Mouse (Mus musculus) heart, embryonic 14.5 days (tissue): ENCODE measurements around the gene Relt. TPM values are rescaled to one million over a fixed set of nuclear protein-coding genes. Genes with fewer than 3 reads are reported as not detected.

Experiments used
- ATAC-seq: fragments of 200-750 bp; cut with Nextera tagmentation; 2 replicates; pipeline ENCODE4 v1.8.0; 2017; ENCODE audit warnings: low read depth, moderate TSS enrichment; ENCODE audit not compliant: insufficient number of reproducible peaks, insufficient read depth, low FRiP score
- H3K27ac ChIP-seq, 2 experiments: fragments of 200-500 bp in 1 of 2; fragments of 300-500 bp in 1 of 2; sonication (generic) in 1 of 2; replicated peaks in 1 of 2; 2 replicates each; pipeline ENCODE4 v1.5.1; 2012 to 2014; ENCODE audit warnings: low read depth in 2 of 2, low read length in 2 of 2, control low read depth in 1 of 2, mild to moderate bottlenecking in 1 of 2, mixed read lengths in 1 of 2; ENCODE audit not compliant: control insufficient read depth in 1 of 2, insufficient read depth in 1 of 2
- H3K27me3 ChIP-seq: fragments of 300-500 bp; sonication (generic); 2 replicates; pipeline ENCODE4 v1.6.1; 2014; ENCODE audit warnings: mild to moderate bottlenecking, low read length, control low read depth; ENCODE audit not compliant: control insufficient read depth, insufficient read depth
- H3K36me3 ChIP-seq: fragments of 300-500 bp; sonication (generic); 2 replicates; pipeline ENCODE4 v1.6.1; 2014; ENCODE audit warnings: mild to moderate bottlenecking, control low read depth, low read length, mixed read lengths; ENCODE audit not compliant: control insufficient read depth, insufficient read depth
- H3K4me1 ChIP-seq, 2 experiments: fragments of 200-500 bp in 1 of 2; fragments of 300-500 bp in 1 of 2; sonication (generic) in 1 of 2; 2 replicates each; pipeline ENCODE4 v1.6.1; 2012 to 2014; ENCODE audit warnings: low read length in 2 of 2, control low read depth in 1 of 2, mixed read lengths in 1 of 2; ENCODE audit not compliant: control insufficient read depth in 2 of 2, insufficient read depth in 2 of 2
- H3K4me2 ChIP-seq: fragments of 300-500 bp; sonication (generic); 2 replicates; pipeline ENCODE4 v1.6.1; 2014; ENCODE audit warnings: mild to moderate bottlenecking, low read length
- H3K4me3 ChIP-seq, 2 experiments: fragments of 200-500 bp in 1 of 2; fragments of 300-500 bp in 1 of 2; sonication (generic) in 1 of 2; 2 replicates each; pipeline ENCODE4 v1.5.1; 2012 to 2014; ENCODE audit warnings: low read length in 2 of 2, mild to moderate bottlenecking in 2 of 2, control low read depth in 1 of 2, low read depth in 1 of 2, moderate library complexity in 1 of 2; ENCODE audit not compliant: control insufficient read depth in 1 of 2, insufficient read depth in 1 of 2
- H3K9ac ChIP-seq: fragments of 300-500 bp; sonication (generic); 2 replicates; pipeline ENCODE4 v1.6.1; 2014; ENCODE audit warnings: mild to moderate bottlenecking, low read length
- H3K9me3 ChIP-seq: fragments of 300-500 bp; sonication (generic); 2 replicates; pipeline ENCODE4 v1.6.1; 2016; ENCODE audit warnings: low read length, control low read depth; ENCODE audit not compliant: control insufficient read depth
- WGBS: fragments of 180-500 bp; shearing (Covaris S2); extraction: QIAGEN DNeasy Blood & Tissue Kit; methylation state at CpG from one replicate; pipeline ENCODE4 v1.1.7; 2014; 5-methylcytosine and 5-hydroxymethylcytosine counted together
- polyA plus RNA-seq: library from polyadenylated mRNA; unstranded; fragments of >200 nt; fragmentation: Nextera tagmentation; extraction: Ambion mirVana; gene quantifications from 2 replicates; pipeline ENCODE4 v1.2.1, GENCODE M21; 2014

Relt gene
- polyA plus RNA-seq, 1 experiment from 2014 or later = 1.2 TPM

GRCm38 (mm10) chr7:100862353-100862752, 893 bp downstream of the Relt start:
- no peak overlapping the region; a peak in 1 of 4 replicates for H3K27ac ChIP-seq
- peak overlapping the region; percentile 79 for H3K9ac ChIP-seq
- ATAC-seq = no peak
- WGBS = 12% methylated on average over 4 of the region's 4 CpGs
- H3K4me1 ChIP-seq = peaks cover 23 to 30% of the 10 kb centered on the region in 2 experiments
- H3K4me2 ChIP-seq = peak overlapping the region; percentile 97
- no peaks in the 10 kb centered on the region for H3K27me3 ChIP-seq
- peak overlapping the region; percentile 64 to 90 for H3K4me3 ChIP-seq
- H3K9me3 ChIP-seq = no peaks in the 10 kb centered on the region
- H3K36me3 ChIP-seq = no peaks in the 10 kb centered on the region

- H3K9me3 ChIP-seq = no peaks in the 10 kb centered on the region
- ATAC-seq = no peak
- H3K27ac ChIP-seq = no peak overlapping the region
Measured at GRCm38 (mm10) chr7:100861209-100861608, 2.0 kb downstream of the Relt start.

DNA sequence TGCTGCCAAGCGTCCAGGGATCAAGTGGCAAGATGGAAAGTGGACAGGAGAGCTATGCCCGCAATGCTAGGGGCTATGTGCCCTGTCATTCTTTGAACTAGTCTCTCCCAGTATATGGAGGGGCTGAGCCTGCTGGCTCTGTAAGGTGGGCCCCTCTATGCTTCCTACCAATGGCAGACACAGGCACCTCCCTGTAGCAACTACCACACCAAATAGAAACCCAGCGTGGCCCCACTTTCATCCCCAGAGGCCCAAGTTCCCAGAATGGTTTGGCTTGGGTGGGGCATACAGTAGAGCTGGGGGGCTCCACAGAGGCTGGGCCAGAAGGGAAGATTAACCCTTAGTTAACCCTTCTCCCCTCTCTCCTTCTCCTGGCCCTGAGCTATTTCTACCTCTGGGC, 2.8 kb downstream of the Relt start:
- H3K4me2 ChIP-seq = no peak overlapping the region
- H3K4me1 ChIP-seq = peaks cover 28 to 37% of the 10 kb centered on the region in 2 experiments
- H3K27me3 ChIP-seq = no peaks in the 10 kb centered on the region
- H3K27ac ChIP-seq = no peak overlapping the region
- H3K4me3 ChIP-seq = no peak overlapping the region
- no peaks in the 10 kb centered on the region for H3K9me3 ChIP-seq
- no peak for ATAC-seq
- H3K36me3 ChIP-seq = no peaks in the 10 kb centered on the region
- H3K9ac ChIP-seq = no peak overlapping the region
- 70% methylated on average over 3 of the region's 3 CpGs for WGBS

More at GRCm38 (mm10) chr7:100861209-100861608, 2.0 kb downstream of the Relt start:
- no peak overlapping the region for H3K4me3 ChIP-seq
- 83% methylated on average over 5 of the region's 5 CpGs for WGBS
- H3K27me3 ChIP-seq = no peaks in the 10 kb centered on the region
- H3K4me1 ChIP-seq = peaks cover 23 to 30% of the 10 kb centered on the region in 2 experiments
- no peak overlapping the region for H3K9ac ChIP-seq
- H3K36me3 ChIP-seq = no peaks in the 10 kb centered on the region
- H3K4me2 ChIP-seq = no peak overlapping the region

DNA sequence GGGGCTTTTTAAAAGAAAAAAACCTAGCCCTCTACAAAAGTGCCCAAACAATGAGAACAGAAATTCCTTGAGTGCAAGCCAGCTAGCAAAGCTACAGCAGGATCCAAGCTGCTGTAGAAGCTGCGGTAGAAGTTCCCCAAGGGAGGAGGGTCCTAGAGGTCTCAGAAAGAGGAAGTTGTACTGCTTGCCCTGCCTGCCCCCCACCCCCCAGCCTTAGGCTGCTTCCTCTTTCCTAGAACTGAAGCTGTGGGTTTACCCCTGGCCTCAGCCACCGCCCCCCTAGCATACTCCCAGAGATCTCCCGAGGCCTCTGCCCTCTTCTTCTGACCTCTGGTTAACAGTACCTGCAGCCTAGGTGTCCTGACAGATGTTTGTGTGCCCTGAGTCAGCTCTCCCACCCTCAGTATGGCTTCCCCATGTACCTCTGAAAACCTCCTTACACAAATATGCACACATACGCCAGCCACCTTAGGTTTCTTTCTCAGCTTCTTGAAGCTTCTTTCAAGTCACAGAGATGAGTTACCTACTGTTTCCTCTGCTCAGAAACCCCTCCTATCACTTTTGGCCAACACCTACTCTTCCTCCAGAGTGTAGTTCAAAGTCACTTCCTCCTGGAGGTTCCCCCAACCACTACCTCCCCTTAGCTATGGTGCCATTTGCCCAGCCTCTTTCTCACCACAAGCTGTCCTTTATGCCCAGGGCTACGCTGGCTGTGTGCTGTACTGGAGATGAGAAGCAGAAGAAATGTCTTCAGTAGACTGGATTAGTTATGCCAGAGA, 7.3 kb downstream of the Relt start:
- no peaks in the 10 kb centered on the region for H3K9me3 ChIP-seq
- H3K36me3 ChIP-seq = no peaks in the 10 kb centered on the region
- no peaks in the 10 kb centered on the region for H3K27me3 ChIP-seq
- 0 out of 2 replicates have a peak overlapping the region, but pooled peaks have one; percentile 20 for H3K4me2 ChIP-seq
- no peak overlapping the region for H3K4me3 ChIP-seq
- H3K4me1 ChIP-seq = peaks cover 49 to 65% of the 10 kb centered on the region in 2 experiments
- H3K27ac ChIP-seq = peak overlapping the region; percentile 8 to 25; a peak in 2 of 4 replicates
- WGBS = 67% methylated on average over 5 of the region's 5 CpGs
- no peak for ATAC-seq
- no peak overlapping the region for H3K9ac ChIP-seq

DNA sequence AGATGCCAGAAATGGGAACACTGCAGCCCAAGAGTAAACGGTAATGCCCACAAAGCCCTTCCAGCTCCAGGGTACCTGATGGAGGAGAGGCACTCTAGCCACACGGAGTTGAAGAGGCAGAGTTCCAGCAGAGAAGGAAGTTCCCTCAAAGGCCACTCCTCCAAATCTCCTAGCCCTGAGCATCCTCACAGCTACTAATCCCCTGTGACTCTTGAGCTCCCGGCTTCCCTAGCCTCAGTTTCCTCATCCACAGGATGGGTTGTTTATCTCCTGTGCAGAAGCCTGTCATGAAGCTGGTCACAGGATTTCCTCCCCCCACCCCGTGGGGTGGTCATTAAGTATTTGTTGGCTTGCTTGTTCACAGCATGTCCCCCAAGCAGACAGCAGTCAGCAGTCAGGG, 7.9 kb downstream of the Relt start:
- H3K4me1 ChIP-seq = peaks cover 44 to 58% of the 10 kb centered on the region in 2 experiments
- peak overlapping the region in 1 of 2 experiments; percentile 25; a peak in 3 of 4 replicates for H3K27ac ChIP-seq

DNA sequence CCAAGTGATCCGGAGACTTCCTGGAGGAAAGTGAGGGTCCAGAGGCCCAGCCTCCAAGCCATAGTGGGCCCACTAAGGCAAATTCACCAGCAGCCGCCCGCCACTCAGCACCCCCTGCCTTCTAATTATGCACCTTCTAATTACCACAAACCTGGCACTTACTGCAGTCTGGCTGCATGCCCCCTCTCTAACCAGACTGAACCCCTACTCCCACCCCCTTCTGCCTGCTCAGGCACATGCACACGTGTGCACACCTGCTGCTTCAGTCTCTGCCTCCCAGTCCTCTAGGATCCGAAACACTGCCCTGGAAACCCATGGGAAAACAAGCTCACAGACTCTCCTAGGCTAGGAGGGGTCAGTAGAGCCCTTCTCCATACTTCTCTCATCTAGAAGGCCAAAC, 8.4 kb downstream of the Relt start:
- H3K4me2 ChIP-seq = no peak overlapping the region

More for the DNA sequence above, 7.9 kb downstream of the Relt start:
- Histone ChIP-seq H3K4me3 (no peak overlapping the region), H3K9me3 (no peaks in the 10 kb centered on the region), H3K9ac (no peak overlapping the region), H3K36me3 (no peaks in the 10 kb centered on the region), H3K4me2 (0 out of 2 replicates have a peak overlapping the region, but pooled peaks have one; percentile 20), H3K27me3 (no peaks in the 10 kb centered on the region)
- no peak for ATAC-seq
- 39% methylated on average over 4 of the region's 4 CpGs for WGBS

DNA sequence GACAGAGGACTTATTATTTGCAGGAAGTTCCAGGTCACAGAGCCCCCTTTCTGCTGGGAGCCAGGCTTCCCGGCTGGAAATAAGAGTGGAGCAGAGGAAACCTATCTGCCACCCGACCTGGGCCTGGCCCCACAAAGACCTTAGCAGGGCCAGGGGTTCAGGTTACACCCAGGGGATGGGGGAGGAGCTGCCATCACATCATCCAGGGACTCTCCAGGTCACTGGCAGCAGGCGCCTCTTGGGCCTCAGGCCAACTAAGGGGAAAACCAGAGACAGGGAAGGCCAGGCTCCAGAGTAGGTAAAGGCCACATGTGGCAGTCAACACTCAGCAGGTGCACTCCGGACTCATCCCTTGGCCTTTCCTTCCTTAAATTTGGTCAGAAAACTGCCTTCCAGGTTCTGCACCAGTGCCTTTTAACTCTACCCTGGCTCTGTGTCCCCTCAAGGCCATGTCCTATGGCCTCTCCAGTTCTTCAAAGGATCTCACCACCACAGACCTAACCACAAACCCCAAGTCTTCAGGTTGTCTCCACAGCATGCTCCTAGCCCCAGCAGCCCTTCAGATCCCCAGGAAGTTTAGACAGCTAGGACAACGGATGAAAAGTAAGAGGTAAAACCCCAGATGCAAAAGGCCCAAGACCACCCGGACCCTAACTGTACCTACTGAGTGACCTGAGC, 9.0 kb downstream of the Relt start:
- Histone ChIP-seq H3K27ac (no peak overlapping the region), H3K4me1 (peaks cover 36 to 49% of the 10 kb centered on the region in 2 experiments), H3K36me3 (no peaks in the 10 kb centered on the region), H3K9ac (no peak overlapping the region), H3K4me2 (no peak overlapping the region), H3K4me3 (no peak overlapping the region), H3K27me3 (no peaks in the 10 kb centered on the region), H3K9me3 (no peaks in the 10 kb centered on the region)
- WGBS = 45% methylated on average over 6 of the region's 6 CpGs
- ATAC-seq = no peak

More for the DNA sequence above, 8.4 kb downstream of the Relt start:
- H3K36me3 ChIP-seq = no peaks in the 10 kb centered on the region
- peaks cover 42 to 54% of the 10 kb centered on the region in 2 experiments for H3K4me1 ChIP-seq
- no peak overlapping the region for H3K4me3 ChIP-seq
- WGBS = 82% methylated on average over 5 of the region's 5 CpGs
- no peaks in the 10 kb centered on the region for H3K27me3 ChIP-seq
- no peaks in the 10 kb centered on the region for H3K9me3 ChIP-seq
- H3K9ac ChIP-seq = no peak overlapping the region
- ATAC-seq = no peak
- no peak overlapping the region for H3K27ac ChIP-seq
